Mouse (Mus musculus) C2C12 (cell line): ENCODE measurements around the gene Fbxw9. TPM values are rescaled to one million over a fixed set of nuclear protein-coding genes. Genes with fewer than 3 reads are reported as not detected.

Experiments used
- H3K27me3 ChIP-seq: one replicate; pipeline ENCODE4 v1.6.1; 2011; ENCODE audit not compliant: control insufficient read depth, insufficient read depth, insufficient read length
- H3K36me3 ChIP-seq: one replicate; pipeline ENCODE4 v1.6.1; 2011; ENCODE audit not compliant: control insufficient read depth, insufficient read depth
- H3K4me3 ChIP-seq: one replicate; pipeline ENCODE4 v1.5.1; 2011; ENCODE audit warnings: mild to moderate bottlenecking, control low read depth; ENCODE audit not compliant: poor library complexity, insufficient read depth, severe bottlenecking
- H3K79me2 ChIP-seq: one replicate; pipeline ENCODE4 v1.6.1; 2011; ENCODE audit not compliant: control insufficient read depth, insufficient read depth
- H3K79me3 ChIP-seq: one replicate; pipeline ENCODE4 v1.6.1; 2011; ENCODE audit warnings: low read depth, control low read depth
- H3ac ChIP-seq: one replicate; pipeline ENCODE3; 2011; ENCODE audit warnings: low read depth; ENCODE audit not compliant: control insufficient read depth, insufficient read length
- CEBPB ChIP-seq: IDR thresholded peaks from one replicate; pipeline ENCODE4 v1.6.1; 2011; ENCODE audit warnings: low read depth, mild to moderate bottlenecking, control low read depth, moderate library complexity
- CTCF ChIP-seq: IDR thresholded peaks from one replicate; pipeline ENCODE4 v1.5.1; 2011; ENCODE audit not compliant: control insufficient read depth, insufficient read depth, insufficient read length
- FOSL1 ChIP-seq: IDR thresholded peaks from one replicate; pipeline ENCODE4 v1.8.0; 2011; ENCODE audit warnings: mild to moderate bottlenecking, low read length; ENCODE audit not compliant: poor library complexity, insufficient read depth, severe bottlenecking
- MAX ChIP-seq: IDR thresholded peaks from one replicate; pipeline ENCODE4 v1.6.1; 2011; ENCODE audit warnings: mild to moderate bottlenecking, control low read depth
- MYOD1 ChIP-seq: IDR thresholded peaks from one replicate; pipeline ENCODE4 v1.6.1; 2011; ENCODE audit warnings: low read depth; ENCODE audit not compliant: control insufficient read depth, insufficient read length
- MYOG ChIP-seq: IDR thresholded peaks from one replicate; pipeline ENCODE4 v1.6.1; 2011; ENCODE audit not compliant: control insufficient read depth, insufficient read length; ENCODE audit errors: extremely low read depth
- USF1 ChIP-seq: IDR thresholded peaks from one replicate; pipeline ENCODE4 v1.6.1; 2011; ENCODE audit warnings: low read depth, mild to moderate bottlenecking, control low read depth, moderate library complexity
- polyA plus RNA-seq: library from polyadenylated mRNA; unstranded; fragments of >200 nt; fragmentation: generic; extraction: Trizol; gene quantifications from one replicate; pipeline ENCODE4 v1.2.1, GENCODE M21; 2012; ENCODE audit warnings: missing spikeins

Fbxw9 gene
- polyA plus RNA-seq, 1 experiment, result 20.0 TPM

GRCm38 (mm10) chr8:85029271-85029670, 30.6 kb upstream of the Fbxw9 start:
- Histone ChIP-seq H3K27me3 (no peaks in the 10 kb centered on the region), H3K79me3 (peaks cover 64% of the 10 kb centered on the region), H3K79me2 (peaks cover 81% of the 10 kb centered on the region), H3ac (no peak overlapping the region), H3K36me3 (peaks cover 52% of the 10 kb centered on the region), H3K4me3 (no peak overlapping the region)
- TF ChIP-seq CEBPB (no peak), MYOD1 (no peak), MAX (no peak), USF1 (no peak), FOSL1 (no peak), CTCF (no peak)

- peaks cover 54% of the 10 kb centered on the region for H3K79me3 ChIP-seq
- peaks cover 52% of the 10 kb centered on the region for H3K36me3 ChIP-seq
- TF ChIP-seq CEBPB (no peak), USF1 (no peak), MAX (no peak), CTCF (no peak), MYOG (no peak), MYOD1 (no peak), FOSL1 (no peak)
- H3K4me3 ChIP-seq, result no peak overlapping the region
- H3K79me2 ChIP-seq, result peaks cover 80% of the 10 kb centered on the region
- no peak overlapping the region for H3ac ChIP-seq
- no peaks in the 10 kb centered on the region for H3K27me3 ChIP-seq
Observed at GRCm38 (mm10) chr8:85032622-85033311, 27.1 kb upstream of the Fbxw9 start.

DNA sequence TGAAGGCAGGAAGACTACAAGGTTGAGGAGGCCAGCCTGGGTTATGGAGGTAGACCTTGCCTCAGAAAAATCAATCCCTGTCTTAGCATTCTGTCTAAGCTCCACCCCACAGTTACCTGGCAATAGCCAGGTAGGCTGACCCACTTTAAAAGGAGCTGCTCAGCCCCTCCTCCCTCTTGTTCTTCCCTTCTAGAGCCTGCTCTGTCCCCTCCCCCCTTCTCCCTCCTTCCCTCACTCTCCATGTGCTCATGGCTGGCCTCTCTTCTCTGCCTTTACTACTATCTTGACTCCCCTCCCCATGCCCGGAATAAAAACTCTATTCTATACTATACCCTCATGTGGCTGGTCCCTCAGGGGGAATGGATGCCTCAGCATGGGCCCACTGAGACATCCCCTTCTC, 26.0 kb upstream of the Fbxw9 start:
- Histone ChIP-seq H3K27me3 (no peaks in the 10 kb centered on the region), H3K79me3 (peaks cover 54% of the 10 kb centered on the region), H3K79me2 (peaks cover 80% of the 10 kb centered on the region), H3K36me3 (peaks cover 50% of the 10 kb centered on the region), H3ac (no peak overlapping the region), H3K4me3 (no peak overlapping the region)
- TF ChIP-seq CTCF (no peak), CEBPB (no peak), MYOD1 (no peak), MAX (no peak), MYOG (no peak), USF1 (no peak), FOSL1 (no peak)

DNA sequence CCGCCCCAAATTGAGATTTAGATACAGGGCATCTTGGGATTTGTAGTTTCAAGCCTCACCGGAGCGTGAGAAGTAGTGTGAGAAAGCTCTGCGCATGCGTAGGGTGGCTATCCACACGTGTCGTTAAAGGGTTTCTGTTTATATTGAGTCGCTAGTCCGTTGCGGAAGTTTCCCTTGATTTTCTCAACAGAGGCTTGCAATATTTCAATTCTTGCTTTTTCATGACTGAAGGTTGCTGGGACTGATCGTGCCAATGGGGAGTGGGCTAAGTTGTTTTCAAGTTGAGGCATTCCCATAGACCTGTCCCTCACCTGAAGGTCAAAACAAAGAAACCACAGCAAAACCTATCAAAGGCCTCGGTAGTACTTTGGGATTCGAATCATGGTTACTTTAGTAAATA, 25.1 kb upstream of the Fbxw9 start:
- peaks cover 80% of the 10 kb centered on the region for H3K79me2 ChIP-seq
- H3ac ChIP-seq, result no peak overlapping the region
- no peaks in the 10 kb centered on the region for H3K27me3 ChIP-seq
- peaks cover 44% of the 10 kb centered on the region for H3K36me3 ChIP-seq
- TF ChIP-seq CEBPB, result no peak
- TF ChIP-seq CTCF, result no peak
- no peak for TF ChIP-seq FOSL1
- TF ChIP-seq USF1, result no peak
- TF ChIP-seq MYOD1, result no peak
- no peak for TF ChIP-seq MAX
- TF ChIP-seq MYOG, result no peak
- H3K79me3 ChIP-seq, result peaks cover 54% of the 10 kb centered on the region
- no peak overlapping the region for H3K4me3 ChIP-seq

DNA sequence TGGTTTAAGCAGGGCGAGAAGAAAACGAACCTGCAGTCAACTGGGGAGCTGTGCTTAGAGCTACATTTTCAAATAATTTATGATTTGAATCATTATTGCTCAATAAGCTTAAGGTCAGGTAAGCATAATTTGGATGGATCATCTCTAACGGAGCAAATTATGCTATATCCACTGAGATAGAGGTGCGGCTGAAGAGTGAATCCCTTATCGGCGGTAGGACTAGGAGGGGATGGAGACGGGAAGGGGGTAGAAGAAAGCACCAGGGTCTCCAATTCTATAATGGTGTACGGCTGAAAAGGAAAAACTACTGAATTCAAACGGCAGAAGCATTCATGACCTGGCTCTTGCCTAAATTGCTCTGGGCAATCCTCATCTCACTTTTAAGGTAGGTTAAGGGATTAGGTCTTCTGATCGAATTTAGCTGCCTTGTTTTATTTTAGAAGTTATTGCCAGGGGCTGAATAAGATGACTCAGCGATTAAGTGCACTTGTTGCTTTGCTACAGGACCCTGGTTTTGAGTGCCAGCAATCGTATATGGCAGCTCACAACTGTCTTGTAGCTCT, 24.6 kb upstream of the Fbxw9 start:
- Histone ChIP-seq H3K79me2 (peaks cover 80% of the 10 kb centered on the region), H3K27me3 (no peaks in the 10 kb centered on the region), H3K4me3 (no peak overlapping the region), H3K36me3 (peaks cover 44% of the 10 kb centered on the region), H3K79me3 (peaks cover 54% of the 10 kb centered on the region), H3ac (peak overlapping the region; percentile 39)
- TF ChIP-seq MYOD1, result no peak
- TF ChIP-seq MYOG, result no peak
- TF ChIP-seq FOSL1, result no peak
- no peak for TF ChIP-seq USF1
- no peak for TF ChIP-seq CEBPB
- no peak for TF ChIP-seq CTCF
- no peak for TF ChIP-seq MAX
